Mouse (Mus musculus): Measurements from ENCODE around the gene Frmd4a.
A peak's percentile ranks its signal among the peaks of the same experiment; 100 is the strongest.

Gene Frmd4a

GRCm38 (mm10) chr2:4441840-4442239 is 424.3 kb downstream of the Frmd4a start:
- DNase-seq (ENCODE audit: low spot score): no peak

DNA sequence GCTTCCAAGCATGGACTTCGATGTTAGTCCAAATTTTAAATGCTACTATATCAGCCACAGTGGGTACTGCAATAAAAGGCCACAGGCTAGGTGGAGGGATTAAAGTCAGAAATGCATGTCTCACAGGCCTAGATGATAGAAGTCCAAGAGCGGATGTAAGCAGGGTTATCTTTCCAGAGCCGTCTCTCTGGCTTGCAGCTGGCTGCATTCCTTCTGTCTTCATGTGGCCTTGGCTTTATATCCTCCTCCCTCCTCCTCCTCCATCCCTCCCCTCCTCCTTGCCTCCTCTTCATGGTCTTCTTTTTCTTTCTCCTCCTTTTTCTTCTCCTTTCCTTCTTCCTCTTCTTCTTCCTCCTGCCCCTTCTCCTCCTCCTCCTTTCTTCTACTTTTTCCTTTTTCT is 427.2 kb downstream of the Frmd4a start:
- DNase-seq (ENCODE audit: low spot score): no peak

DNA sequence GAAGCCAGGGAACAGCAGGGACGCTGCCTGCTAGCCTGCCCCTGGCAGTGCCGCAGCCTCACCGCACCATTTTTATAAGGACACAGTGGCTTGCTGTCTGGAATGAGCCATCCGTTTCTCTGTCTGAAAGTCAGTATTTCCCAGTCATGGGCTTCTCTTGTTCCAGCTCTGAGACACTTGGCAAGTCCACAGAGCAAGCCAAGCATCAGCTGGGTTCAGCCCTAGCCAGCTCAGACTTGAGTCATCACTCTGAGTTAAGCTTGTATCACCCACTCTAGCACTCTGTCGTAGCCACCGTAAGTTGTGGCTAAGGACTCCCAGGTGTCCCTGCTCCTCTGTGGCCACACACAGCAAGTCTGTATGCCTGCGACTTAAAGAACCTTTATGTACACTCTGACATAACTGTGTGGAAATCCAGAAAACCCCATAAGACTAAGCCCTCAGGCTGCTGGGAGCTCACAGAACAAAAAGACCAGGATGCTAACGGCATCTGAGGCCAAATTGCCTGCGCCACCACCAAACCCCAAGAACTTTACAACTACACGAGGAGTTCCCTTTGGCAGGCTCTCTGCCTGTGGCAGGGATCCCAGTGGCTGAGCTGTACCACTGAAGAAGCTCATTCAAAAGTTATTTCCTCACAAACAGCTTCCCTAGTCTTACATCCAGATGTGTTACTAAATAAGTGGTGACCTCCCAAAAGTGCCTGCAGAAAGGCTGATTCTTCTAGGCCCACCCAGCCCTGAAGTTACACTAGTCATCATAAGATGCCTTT is 428.3 kb downstream of the Frmd4a start:
- peak; percentile 45 for DNase-seq (ENCODE audit: low spot score)

DNA sequence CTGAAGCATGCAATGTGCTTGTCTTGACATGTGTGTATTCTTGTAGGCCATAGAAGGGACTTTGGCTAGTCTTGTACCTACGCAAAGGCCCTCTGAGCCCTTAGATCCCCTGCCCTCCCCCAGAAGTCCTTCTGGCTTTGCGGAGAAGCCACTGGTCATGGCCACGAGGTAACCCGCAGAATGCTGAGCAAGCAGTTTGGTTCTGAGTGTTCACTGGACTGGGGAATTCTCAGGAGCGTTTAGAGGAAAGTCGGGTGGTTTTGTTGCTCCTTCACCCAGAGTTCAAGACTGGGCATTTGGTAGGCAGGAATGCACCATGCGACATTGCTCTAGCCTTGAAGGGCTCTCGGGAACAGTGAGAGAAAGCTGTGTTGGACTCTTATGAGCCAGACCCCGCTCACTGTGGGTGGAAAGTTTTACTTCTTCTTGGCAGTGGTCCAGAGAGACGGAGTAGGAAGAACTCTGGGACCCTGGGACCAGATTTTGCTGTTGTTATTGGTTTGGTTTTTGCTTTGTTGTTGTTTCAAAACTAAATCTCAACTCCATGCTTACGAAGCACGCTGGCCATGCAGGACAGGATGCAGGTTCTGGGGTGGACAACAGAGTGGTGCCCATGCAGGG is 432.5 kb downstream of the Frmd4a start:
- DNase-seq (ENCODE audit: low spot score): no peak

DNA sequence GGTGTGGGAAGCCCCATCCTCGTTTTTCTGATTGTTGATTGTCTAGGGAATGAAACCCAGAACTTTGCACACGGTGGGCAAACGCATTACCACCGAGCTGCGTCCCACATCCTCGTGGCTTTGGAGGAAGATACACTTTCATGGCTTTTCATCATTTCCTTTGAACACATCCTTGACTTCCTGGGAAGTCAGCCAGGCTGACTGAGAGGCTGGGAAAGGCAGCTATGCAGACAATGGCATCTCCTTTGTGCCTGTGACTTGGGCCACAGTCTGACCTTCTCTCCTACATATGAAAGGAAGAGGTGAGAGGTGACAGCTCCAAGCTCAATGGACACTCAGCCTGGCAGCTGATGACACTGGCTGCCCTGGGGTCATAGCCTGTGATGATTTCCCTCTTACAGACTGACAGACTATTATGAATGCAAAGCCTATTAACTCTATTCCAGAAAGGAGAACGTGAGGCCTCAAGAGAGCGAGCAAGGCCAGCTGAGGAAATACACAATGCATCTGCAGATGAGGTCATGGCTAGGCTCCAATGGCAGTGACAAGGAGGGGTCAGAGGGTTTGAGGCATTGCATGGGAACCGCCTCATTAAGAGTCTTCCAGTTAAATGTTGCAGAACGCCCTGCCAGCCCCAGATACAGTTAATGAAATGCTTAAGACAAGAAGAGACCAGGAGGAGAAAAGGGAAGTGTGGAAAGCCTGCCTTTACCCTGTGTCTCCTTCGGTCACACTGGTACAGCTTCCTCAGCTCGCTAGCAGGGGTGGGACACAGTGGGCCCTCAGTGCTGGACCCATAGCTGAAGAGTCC is 435.3 kb downstream of the Frmd4a start:
- no peak for DNase-seq (ENCODE audit: low spot score)

DNA sequence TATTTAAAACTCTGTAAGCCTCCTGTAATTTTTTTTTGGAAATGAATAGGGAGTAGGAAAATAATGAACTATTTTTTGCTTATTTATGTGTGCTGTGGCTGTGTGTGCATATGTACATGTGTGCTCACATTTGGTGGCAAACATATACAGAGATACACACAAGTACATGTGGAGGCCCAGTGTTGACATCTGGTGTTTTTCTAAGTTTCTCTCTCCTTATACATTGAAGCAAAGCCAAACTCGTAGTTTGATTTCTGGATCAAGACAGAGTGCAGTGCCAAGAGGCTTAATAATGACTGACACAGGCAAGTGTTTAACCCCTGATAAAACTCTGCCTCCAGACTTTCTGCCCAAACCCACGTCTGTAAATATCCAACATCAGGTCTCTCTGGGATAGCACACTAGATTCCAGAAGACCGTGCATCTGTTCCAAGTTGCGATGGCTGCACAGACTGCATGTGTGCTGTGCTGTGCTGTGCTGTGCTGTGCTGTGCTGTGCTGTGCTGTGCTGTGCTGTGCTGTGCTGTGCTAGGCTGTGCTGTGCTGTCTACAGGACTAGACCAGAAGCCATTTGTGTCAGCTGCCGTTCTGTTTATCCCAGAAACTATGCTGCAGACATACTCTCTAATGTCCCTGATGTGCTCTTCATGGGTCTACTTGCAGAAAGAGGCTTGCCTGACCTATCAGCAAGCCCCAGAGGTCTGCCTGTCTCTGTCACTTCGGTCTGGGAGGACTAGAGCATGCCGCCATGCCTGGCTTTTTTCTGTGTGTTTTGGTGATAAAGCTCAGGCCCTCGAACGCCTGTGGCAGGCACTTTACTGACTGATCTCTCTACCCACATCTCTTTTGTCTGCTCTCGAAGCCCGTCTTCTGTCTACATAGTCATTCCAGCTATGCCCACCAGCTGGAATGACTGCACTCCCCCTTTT is 437.8 kb downstream of the Frmd4a start:
- no peak for DNase-seq (ENCODE audit: low spot score)

- no peak for DNase-seq (ENCODE audit: low spot score)
Measured at GRCm38 (mm10) chr2:4460897-4461296, 443.4 kb downstream of the Frmd4a start.

DNA sequence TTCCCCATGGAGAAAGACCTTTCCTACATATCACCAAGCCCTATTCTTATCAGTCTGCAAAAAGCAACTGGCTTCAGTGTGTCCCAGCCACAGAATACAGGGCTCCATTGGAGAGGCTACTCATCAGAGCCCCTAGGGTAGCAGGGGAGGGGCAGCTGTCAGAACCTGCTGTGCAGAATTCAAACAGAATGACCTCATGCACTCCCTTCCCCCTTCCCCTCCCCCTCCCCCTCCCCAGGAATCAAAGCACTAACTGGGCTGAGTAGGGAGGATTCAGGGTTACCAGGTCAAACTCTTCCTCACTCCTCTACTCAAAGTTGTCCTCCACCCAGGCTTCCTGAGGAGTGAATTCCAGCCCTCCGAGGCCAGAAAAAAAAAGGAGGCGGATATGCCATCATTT is 444.0 kb downstream of the Frmd4a start:
- DNase-seq (ENCODE audit: low spot score): no peak

DNA sequence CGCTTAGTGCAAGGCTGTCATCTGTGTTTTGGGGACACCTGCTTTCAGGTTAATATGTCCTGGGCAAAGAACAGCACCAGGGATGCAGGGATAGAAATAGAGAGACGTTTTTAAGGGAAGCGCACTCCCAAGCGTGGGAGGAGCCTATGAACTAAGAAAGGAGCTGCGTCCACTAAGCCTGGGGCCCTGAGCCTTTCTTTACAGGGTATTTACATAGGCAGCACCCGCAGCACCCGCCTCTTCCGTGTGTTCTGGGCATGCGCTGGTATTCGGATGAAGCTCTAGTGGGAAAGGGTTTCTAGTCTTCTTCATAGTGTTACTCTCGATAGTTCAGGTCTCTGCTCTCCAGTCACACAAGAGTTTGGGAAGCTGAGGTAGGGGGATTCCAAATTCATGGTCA is 445.0 kb downstream of the Frmd4a start:
- no peak for DNase-seq (ENCODE audit: low spot score)

- DNase-seq (ENCODE audit: low spot score): no peak
Measured at GRCm38 (mm10) chr2:4466084-4466483, 448.6 kb downstream of the Frmd4a start.

- DNase-seq (ENCODE audit: low spot score): no peak
Measured at GRCm38 (mm10) chr2:4467314-4467713, 449.8 kb downstream of the Frmd4a start.

- peak; percentile 11 for DNase-seq (ENCODE audit: low spot score)
Measured at GRCm38 (mm10) chr2:4472760-4473480, 455.4 kb downstream of the Frmd4a start.

DNA sequence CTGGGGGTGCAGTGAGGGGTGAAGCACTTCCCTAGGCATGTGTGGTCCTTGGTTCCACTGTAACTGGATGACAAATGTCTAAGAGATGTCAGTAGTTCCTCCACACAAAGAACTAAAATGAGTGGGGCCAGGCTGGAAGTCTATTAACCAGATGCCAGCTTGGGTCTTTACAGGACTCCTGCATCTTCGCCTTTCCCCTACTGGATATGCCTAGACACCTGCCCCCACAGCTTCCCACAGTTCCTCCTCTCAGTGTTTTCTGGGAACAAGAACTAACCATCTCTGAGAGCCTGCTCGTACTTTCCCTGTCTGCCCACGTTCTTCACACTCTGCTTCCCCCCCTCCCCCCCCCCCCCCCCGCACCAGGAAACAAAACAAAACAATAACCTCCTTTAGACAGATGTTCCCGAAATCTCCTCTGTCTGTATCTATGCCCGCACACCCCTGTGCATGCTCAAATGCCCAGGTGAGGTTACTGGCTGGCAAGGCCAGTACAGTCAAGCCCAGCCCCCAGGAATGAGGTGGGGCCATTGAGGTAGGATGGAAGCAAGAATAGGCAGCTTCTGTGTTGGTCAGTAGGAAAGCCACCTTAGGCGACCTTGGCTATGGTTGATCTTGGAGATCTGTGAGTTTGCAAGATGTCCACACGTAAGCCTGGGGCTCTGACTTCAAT is 456.5 kb downstream of the Frmd4a start:
- no peak for DNase-seq (ENCODE audit: low spot score)

GRCm38 (mm10) chr2:4474539-4474937 is 457.0 kb downstream of the Frmd4a start:
- no peak for DNase-seq (ENCODE audit: low spot score)

DNA sequence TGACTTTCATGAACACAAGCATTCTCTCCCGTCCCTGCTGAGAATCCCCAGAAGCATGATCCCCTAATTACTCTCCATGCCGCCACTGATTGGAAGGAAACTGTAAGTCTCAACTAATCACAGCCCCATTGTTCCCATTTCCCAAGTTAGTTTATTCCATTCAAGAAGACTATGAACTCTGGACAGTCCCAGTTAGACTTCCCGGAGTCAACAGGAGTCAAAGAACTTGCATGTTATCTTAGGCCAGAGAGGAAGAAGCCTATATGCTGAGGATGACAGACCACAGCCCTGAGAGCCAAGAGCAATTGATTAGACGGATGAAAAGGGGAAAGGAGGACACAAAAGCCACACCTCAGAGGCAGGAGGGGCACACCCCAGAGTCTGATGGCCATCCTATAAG is 458.5 kb downstream of the Frmd4a start:
- DNase-seq (ENCODE audit: low spot score): no peak

DNA sequence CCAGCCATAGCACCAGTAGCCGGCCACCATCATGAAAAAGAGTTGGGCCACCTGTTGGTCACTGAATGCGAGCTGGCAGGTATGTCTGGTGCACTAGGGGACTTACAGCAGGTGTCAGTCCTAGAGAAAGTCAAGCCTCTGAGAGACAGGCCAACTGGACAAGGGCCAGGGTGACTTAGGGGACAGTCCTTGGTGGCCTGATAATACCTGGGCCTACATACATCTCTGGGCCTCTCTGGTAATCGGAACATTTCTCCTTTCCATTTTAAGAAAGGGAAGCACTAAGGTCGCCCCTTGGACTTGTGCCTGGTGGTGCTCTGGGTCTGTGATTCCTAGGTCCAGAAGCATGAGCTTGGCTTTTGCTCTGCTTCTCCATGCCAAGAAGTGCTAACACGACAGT is 459.1 kb downstream of the Frmd4a start:
- no peak for DNase-seq (ENCODE audit: low spot score)

- no peak for DNase-seq (ENCODE audit: low spot score)
Measured at GRCm38 (mm10) chr2:4477311-4477710, 459.8 kb downstream of the Frmd4a start.

DNA sequence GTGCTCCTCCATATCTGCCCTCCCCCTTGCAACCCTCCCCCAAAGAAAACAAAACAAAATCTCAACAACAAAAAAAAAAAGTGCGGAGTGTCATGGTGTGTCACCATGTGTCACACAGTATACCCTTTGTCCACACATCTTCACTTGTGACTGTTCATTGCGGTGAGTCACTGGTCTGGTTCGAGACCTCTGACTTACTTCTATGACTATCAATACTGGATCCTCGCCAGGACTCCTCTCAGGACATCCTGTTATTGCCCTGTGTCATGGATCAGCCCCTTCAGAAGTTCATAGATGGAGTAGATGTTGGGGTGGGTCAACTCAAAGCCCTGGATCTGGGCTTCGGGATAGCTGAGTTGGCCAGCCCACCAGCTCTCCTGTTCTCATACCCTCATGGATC is 462.7 kb downstream of the Frmd4a start:
- DNase-seq (ENCODE audit: low spot score): no peak

- no peak for DNase-seq (ENCODE audit: low spot score)
Measured at GRCm38 (mm10) chr2:4481154-4481553, 463.6 kb downstream of the Frmd4a start.

- no peak for DNase-seq (ENCODE audit: low spot score)
Measured at GRCm38 (mm10) chr2:4486185-4486584, 468.7 kb downstream of the Frmd4a start.

GRCm38 (mm10) chr2:4487280-4487679 is 469.8 kb downstream of the Frmd4a start:
- no peak for DNase-seq (ENCODE audit: low spot score)
